14 mouse cellular contexts compared by ENCODE assay signal in genomic region chr8:122144729-122145311, GRCm38 (mm10).
DNase-seq lines count a peak whose midpoint lies in the region; ATAC-seq and TF ChIP-seq lines count a peak whose summit lies in the region.
"Had no signal": no experiment of that assay in that cellular context is flagged by ENCODE, and none has a peak within 500 bp of the region (broad histone marks: within the 10 kb centered on the region; RNA-seq: fewer than 3 reads in every experiment).

No protein-coding gene starts in this region.

- no peaks in the 10 kb centered on the region for H3K27me3 ChIP-seq in C2C12 (ENCODE audit: control insufficient read depth, insufficient read depth, insufficient read length)
- H3K27me3 ChIP-seq in heart, embryonic 15.5 days: no peaks in the 10 kb centered on the region
- H3K27me3 ChIP-seq: forebrain, embryonic 12.5 days; midbrain, embryonic 12.5 days had no signal

- H3K36me3 ChIP-seq in C2C12 (ENCODE audit: control insufficient read depth, insufficient read depth): no peaks in the 10 kb centered on the region
- no peaks in the 10 kb centered on the region for H3K36me3 ChIP-seq in heart, embryonic 15.5 days
- H3K36me3 ChIP-seq: forebrain, embryonic 12.5 days; liver, embryonic 15.5 days; midbrain, embryonic 12.5 days had no signal

- peaks cover 66% of the 10 kb centered on the region for H3K4me1 ChIP-seq in bone marrow macrophage, adult 2 months (ENCODE audit: control insufficient read depth, insufficient read depth, low read length)
- peaks cover 29% of the 10 kb centered on the region for H3K4me1 ChIP-seq in heart, embryonic 15.5 days (replicated peaks)
- H3K4me1 ChIP-seq: forebrain, embryonic 12.5 days; liver, embryonic 15.5 days had no signal

- H3K27ac ChIP-seq in bone marrow macrophage, adult 2 months (ENCODE audit: insufficient read depth, low read depth, low read length): peak overlapping the region; percentile 56
- peak overlapping the region; percentile 65 for H3K27ac ChIP-seq in heart, embryonic 15.5 days
- H3K27ac ChIP-seq: forebrain, embryonic 12.5 days; liver, embryonic 15.5 days; midbrain, embryonic 12.5 days had no signal

- no peak overlapping the region for H3ac ChIP-seq in C2C12 (ENCODE audit: control insufficient read depth, insufficient read length, low read depth)

- no peak for DNase-seq in frontal cortex, postnatal 14 days (ENCODE audit: low spot score in 2 of 2)
- no peak for DNase-seq in lung, postnatal 25 days (ENCODE audit: low spot score)
- no peak for DNase-seq in cerebellum, adult 9-10 months
- DNase-seq in c-Kit-positive CD71-positive TER-119-positive erythroid progenitor cells, embryonic 14.5 days (ENCODE audit: low spot score): no peak
- DNase-seq: B cell, adult 2 months; thymus, postnatal 25 days had no signal

- no peaks in the 10 kb centered on the region for H3K79me3 ChIP-seq in C2C12 (ENCODE audit: low read depth)

- no peak for TF ChIP-seq CTCF in C2C12 (IDR thresholded peaks at IDR 0.05; ENCODE audit: control insufficient read depth, insufficient read depth, insufficient read length)
- no peak for TF ChIP-seq CTCF in bone marrow macrophage, adult 2 months (IDR thresholded peaks at IDR 0.05; ENCODE audit: low read depth, low read length)

- ATAC-seq in frontal cortex, adult (ENCODE audit: low TSS enrichment): 0 out of 2 replicates have a peak, but pooled peaks have one; percentile 53
- peak; percentile 64; the same call in 1 of the 2 replicates for ATAC-seq in heart, embryonic 15.5 days (replicated peaks; ENCODE audit: insufficient number of reproducible peaks, insufficient read depth, low FRiP score, low read depth)
- ATAC-seq: intestine, embryonic 16.5 days had no signal

- no peak overlapping the region for H3K9ac ChIP-seq in heart, embryonic 15.5 days
- H3K9ac ChIP-seq: forebrain, embryonic 12.5 days; liver, embryonic 15.5 days; midbrain, embryonic 12.5 days had no signal

- no peaks in the 10 kb centered on the region for H3K79me2 ChIP-seq in C2C12 (ENCODE audit: control insufficient read depth, insufficient read depth)

- H3K4me2 ChIP-seq in heart, embryonic 15.5 days: 0 out of 2 replicates have a peak overlapping the region, but pooled peaks have one; percentile 9
- H3K4me2 ChIP-seq: forebrain, embryonic 12.5 days; liver, embryonic 15.5 days; midbrain, embryonic 12.5 days had no signal

- WGBS in heart, embryonic 15.5 days: 25% methylated on average over 11 of the region's 11 CpGs

- no peak overlapping the region for H3K4me3 ChIP-seq in C2C12 (ENCODE audit: insufficient read depth, poor library complexity, severe bottlenecking)
- H3K4me3 ChIP-seq in bone marrow macrophage, adult 2 months (ENCODE audit: insufficient read depth, low read length): no peak overlapping the region
- no peak overlapping the region for H3K4me3 ChIP-seq in heart, embryonic 15.5 days
- H3K4me3 ChIP-seq: forebrain, embryonic 12.5 days; liver, embryonic 15.5 days; midbrain, embryonic 12.5 days had no signal

- no peak for TF ChIP-seq POLR2A in bone marrow macrophage, adult 2 months (IDR thresholded peaks at IDR 0.05; ENCODE audit: borderline replicate concordance, low read depth, low read length)

- H3K9me3 ChIP-seq in heart, embryonic 15.5 days (replicated peaks): no peaks in the 10 kb centered on the region
- H3K9me3 ChIP-seq: forebrain, embryonic 12.5 days; liver, embryonic 15.5 days; midbrain, embryonic 12.5 days had no signal

TF ChIP-seq in C2C12, 6 proteins besides CTCF, POLR2A, EP300 and RAD21:
- TF ChIP-seq USF1 (IDR thresholded peaks at IDR 0.05; ENCODE audit: low read depth) (no peak), MYOD1 (IDR thresholded peaks at IDR 0.05; ENCODE audit: control insufficient read depth, insufficient read length, low read depth) (peak; percentile 64), MYOG (IDR thresholded peaks at IDR 0.05; ENCODE audit: control insufficient read depth, extremely low read depth, insufficient read length) (no peak), FOSL1 (IDR thresholded peaks at IDR 0.05; ENCODE audit: insufficient read depth, low read length, poor library complexity, severe bottlenecking) (peak; percentile 88), CEBPB (IDR thresholded peaks at IDR 0.05; ENCODE audit: low read depth) (peak; percentile 91), MAX (IDR thresholded peaks at IDR 0.05) (peak; percentile 40)
